Mouse (Mus musculus) gastrocnemius, adult 2 months (tissue): ENCODE measurements around the gene Dab2. TPM values are rescaled to one million over a fixed set of nuclear protein-coding genes. Genes with fewer than 3 reads are reported as not detected.
A peak's percentile ranks its signal among the peaks of the same experiment; 100 is the strongest.

Experiments used
- DNase-seq: peaks from one replicate; pipeline ENCODE4 v3.0.0; 2022
- H3K27ac ChIP-seq: fragments of 200-600 bp; 2 replicates; pipeline ENCODE4 v1.8.1; 2022; ENCODE audit warnings: mild to moderate bottlenecking
- H3K4me3 ChIP-seq: fragments of 200-600 bp; 2 replicates; pipeline ENCODE4 v1.8.1; 2022; ENCODE audit warnings: mild to moderate bottlenecking, moderate library complexity
- CTCF ChIP-seq: fragments of 200-600 bp; IDR thresholded peaks from 2 replicates; pipeline ENCODE4 v1.8.1; 2022; ENCODE audit warnings: antibody characterized with exemption, mild to moderate bottlenecking, moderate library complexity
- intact Hi-C: fragments of 180-260 bp; cut with DNase I; formaldehyde crosslinking; loops from one replicate; pipeline ENCODE4 v1.15.1; 2025
- long read RNA-seq, 2 experiments: library from polyadenylated mRNA; stranded (forward); transcript quantifications; one replicate each; pipeline ENCODE4 v2.0.0; 2021
- total RNA-seq, 2 experiments: library from RNA; stranded (reverse); gene quantifications; 2 replicates each; pipeline ENCODE4 v1.2.3; 2021

Dab2 gene
- total RNA-seq: 10 to 100 TPM; 10.5 to 11.0 TPM
- long read RNA-seq, experiment 1, full-length matches to known transcripts: 9 of 9 reads
- long read RNA-seq, experiment 1, partial matches to known transcripts: 0 of 9 reads
- long read RNA-seq, experiment 1, other reads (novel, unspliced or antisense): 0 of 9 reads
- long read RNA-seq, experiment 2, full-length matches to known transcripts: 4 of 4 reads
- long read RNA-seq, experiment 2, partial matches to known transcripts: 0 of 4 reads
- long read RNA-seq, experiment 2, other reads (novel, unspliced or antisense): 0 of 4 reads

- TF ChIP-seq CTCF: no peak
- Histone ChIP-seq H3K27ac (no peak within 1 kb of the TSS), H3K4me3 (no peak within 1 kb of the TSS)
- intact Hi-C loops: no loop called here
- no peak for DNase-seq
Measured at GRCm38 (mm10) chr15:6299554-6299953, at the start of gene Dab2. Dab2 (plus strand) TSS chr15:6299788.

- H3K27ac ChIP-seq: no peak overlapping the region
- intact Hi-C loops: no loop called here
- no peak for DNase-seq
- no peak for TF ChIP-seq CTCF
- no peak overlapping the region for H3K4me3 ChIP-seq
Measured at GRCm38 (mm10) chr15:6253471-6253870, 46.1 kb upstream of the Dab2 start.

DNA sequence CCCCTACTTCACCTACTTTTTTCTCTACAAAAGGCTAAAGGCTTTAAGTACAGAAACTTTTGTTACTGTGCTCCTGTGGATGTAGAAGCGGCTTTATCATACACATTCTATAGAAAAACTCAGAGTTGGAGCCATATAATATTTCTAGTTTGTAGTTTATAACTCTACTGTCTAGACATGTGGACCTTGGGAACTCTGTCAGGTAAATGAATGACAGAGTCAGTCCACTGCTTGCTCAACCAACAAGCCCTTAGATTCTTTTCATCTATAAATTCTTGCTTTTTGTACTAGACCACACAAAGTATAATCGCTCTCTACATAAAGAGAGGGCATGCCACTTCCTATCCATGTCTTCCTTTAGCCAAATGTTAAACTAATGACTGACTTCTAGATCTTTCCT is 45.2 kb upstream of the Dab2 start:
- intact Hi-C loops: no loop called here
- Histone ChIP-seq H3K27ac (no peak overlapping the region), H3K4me3 (no peak overlapping the region)
- TF ChIP-seq CTCF: no peak
- DNase-seq: no peak

GRCm38 (mm10) chr15:6257049-6257448 is 42.5 kb upstream of the Dab2 start:
- no peak for TF ChIP-seq CTCF
- Histone ChIP-seq H3K27ac (no peak overlapping the region), H3K4me3 (no peak overlapping the region)
- DNase-seq: no peak
- intact Hi-C loops: no loop called here

- Histone ChIP-seq H3K4me3 (no peak overlapping the region), H3K27ac (peak overlapping the region; percentile 71)
- no peak for TF ChIP-seq CTCF
- intact Hi-C loops: no loop called here
- no peak for DNase-seq
Measured at GRCm38 (mm10) chr15:6259957-6260740, 39.4 kb upstream of the Dab2 start.

- Histone ChIP-seq H3K4me3 (no peak overlapping the region), H3K27ac (peak overlapping the region; percentile 71)
- intact Hi-C loops: no loop called here
- TF ChIP-seq CTCF: no peak
- DNase-seq: no peak
Measured at GRCm38 (mm10) chr15:6260741-6261430, 38.7 kb upstream of the Dab2 start.

DNA sequence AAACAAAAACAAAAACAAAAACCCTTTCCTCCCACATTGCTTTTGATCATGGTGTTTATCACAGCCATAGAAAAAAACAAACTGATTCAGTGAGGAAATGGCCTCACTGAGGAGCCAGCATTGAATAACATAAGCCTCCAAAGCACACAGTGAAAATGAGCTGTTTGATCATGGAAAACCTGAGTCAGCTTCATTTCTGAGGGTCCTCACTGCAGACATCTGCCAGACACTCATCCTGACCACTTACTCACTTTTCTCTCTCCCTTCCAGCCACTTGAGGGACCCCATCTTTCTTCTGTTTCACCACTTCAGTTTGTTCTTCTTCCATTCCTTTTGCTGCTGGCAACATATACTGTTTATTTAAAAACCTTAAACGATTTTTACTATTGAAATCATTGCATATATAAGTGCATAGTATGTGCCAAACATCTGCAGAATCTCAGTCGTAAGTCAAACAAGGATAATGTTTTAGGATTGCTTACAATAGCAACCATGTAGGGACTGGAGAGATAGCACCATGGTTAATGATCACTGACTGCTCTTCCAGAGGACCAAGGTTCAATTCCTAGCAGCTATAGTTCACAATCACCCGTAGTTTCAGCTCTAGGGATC is 32.3 kb upstream of the Dab2 start:
- no peak for TF ChIP-seq CTCF
- H3K4me3 ChIP-seq: no peak overlapping the region
- DNase-seq: no peak
- intact Hi-C loops: no loop called here
- H3K27ac ChIP-seq: no peak overlapping the region

DNA sequence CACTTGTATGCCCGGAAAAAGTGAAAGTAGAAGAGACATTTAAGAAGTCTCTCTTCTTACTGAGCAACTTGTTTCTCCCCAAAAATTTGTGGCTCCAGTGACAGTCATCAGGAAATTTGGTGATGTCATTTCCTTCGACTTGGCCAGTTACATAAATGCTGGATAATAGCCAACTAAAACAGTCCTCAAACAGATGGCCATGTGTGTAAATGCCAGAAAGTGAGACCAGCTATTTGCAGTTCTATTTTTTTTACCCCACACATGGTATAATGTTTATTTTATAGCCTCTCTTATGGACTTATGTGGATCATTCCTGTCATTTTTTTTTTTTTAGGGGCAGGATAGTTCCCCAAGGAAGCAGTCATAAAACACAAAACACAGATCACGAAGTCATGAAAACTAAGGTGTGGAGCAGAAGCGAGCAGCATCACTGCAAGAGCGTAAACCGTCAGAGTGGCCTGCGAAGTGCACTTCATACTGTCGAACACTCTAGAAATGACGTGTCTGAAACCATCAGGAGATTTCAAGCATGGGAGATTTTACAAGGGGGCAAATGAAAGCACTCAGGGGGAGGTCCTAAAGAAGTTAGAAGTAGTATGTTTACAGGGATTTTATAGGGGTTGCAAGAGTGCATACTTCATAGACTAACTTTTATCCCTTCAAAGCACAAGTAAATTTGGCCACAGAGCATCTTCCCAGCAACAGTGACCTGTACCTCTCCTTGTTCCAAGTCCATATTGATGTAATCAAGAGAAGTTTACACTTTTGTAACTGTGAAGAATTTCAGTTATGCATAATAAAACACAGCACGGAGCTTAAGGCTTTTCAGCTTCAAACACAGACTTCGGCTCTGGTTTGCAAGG is 20.8 kb upstream of the Dab2 start:
- intact Hi-C loops: no loop called here
- peak overlapping the region; percentile 48 for H3K4me3 ChIP-seq
- TF ChIP-seq CTCF: no peak
- DNase-seq: no peak
- peak overlapping the region; percentile 71 for H3K27ac ChIP-seq

- H3K4me3 ChIP-seq: no peak overlapping the region
- intact Hi-C loops: no loop called here
- H3K27ac ChIP-seq: no peak overlapping the region
- no peak for TF ChIP-seq CTCF
- DNase-seq: no peak
Measured at GRCm38 (mm10) chr15:6280021-6280451, 19.6 kb upstream of the Dab2 start.

- no peak for TF ChIP-seq CTCF
- no peak for DNase-seq
- Histone ChIP-seq H3K27ac (no peak overlapping the region), H3K4me3 (no peak overlapping the region)
- intact Hi-C loops: no loop called here
Measured at GRCm38 (mm10) chr15:6283249-6283648, 16.3 kb upstream of the Dab2 start.

DNA sequence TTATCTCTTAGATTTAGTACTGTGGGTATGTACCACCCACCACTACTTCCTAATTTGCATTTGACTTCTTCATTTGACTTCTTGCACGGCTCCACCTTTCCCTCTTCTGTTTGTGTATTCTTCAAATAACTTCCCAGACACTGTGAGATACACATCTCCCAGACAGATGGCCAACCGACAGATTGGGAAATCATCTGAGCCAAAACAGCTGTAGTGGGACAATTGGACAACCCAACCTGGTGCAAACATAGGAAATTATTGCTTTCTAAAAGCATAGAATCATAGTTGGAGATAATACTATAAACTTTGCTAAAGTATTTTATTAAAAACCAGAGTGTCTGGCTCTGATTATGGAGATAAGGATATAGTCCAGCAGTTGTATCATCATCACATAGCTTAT is 3.5 kb upstream of the Dab2 start:
- H3K27ac ChIP-seq: no peak overlapping the region
- TF ChIP-seq CTCF: no peak
- DNase-seq: no peak
- H3K4me3 ChIP-seq: no peak overlapping the region
- intact Hi-C loops: no loop called here

DNA sequence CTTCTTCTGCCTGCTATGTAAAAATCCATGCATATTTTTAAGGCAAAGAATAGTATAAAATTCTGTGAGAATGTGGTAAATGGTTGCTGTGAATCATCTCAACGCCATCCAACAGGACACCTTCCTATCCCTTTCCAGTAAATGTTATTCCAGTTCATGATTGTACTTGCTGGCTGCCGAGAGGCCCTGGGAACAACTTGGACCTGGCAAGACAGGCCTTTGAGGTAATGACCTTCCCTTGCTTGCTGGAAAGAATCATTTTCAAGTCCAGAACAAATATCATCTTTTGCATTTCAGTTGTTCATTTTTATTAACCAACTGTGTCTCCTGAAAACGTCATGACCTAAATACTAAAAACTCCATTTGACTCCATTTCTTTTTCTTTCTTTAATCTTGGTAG is 862 bp upstream of the Dab2 start:
- Histone ChIP-seq H3K4me3 (no peak overlapping the region), H3K27ac (no peak overlapping the region)
- intact Hi-C loops: no loop called here
- DNase-seq: peak; percentile 27
- no peak for TF ChIP-seq CTCF
